Mouse (Mus musculus) stomach, embryonic 14.5 days (tissue): ENCODE data around the gene Bcl2l2. TPM values are rescaled to one million over a fixed set of nuclear protein-coding genes. Genes with fewer than 3 reads are reported as not detected.

Experiments
- ATAC-seq: fragments of 200-750 bp; cut with Nextera tagmentation; 2 replicates; pipeline ENCODE4 v1.8.0; 2017; ENCODE audit warnings: low read depth, moderate TSS enrichment; ENCODE audit not compliant: insufficient number of reproducible peaks, insufficient read depth, low FRiP score
- H3K27ac ChIP-seq: fragments of 300-500 bp; sonication (generic); 2 replicates; pipeline ENCODE4 v1.5.1; 2014; ENCODE audit warnings: mild to moderate bottlenecking, low read length, moderate library complexity, mixed read lengths
- H3K27me3 ChIP-seq: fragments of 300-500 bp; sonication (generic); 2 replicates; pipeline ENCODE4 v1.6.1; 2014; ENCODE audit warnings: low read length, control low read depth, mixed read lengths; ENCODE audit not compliant: control insufficient read depth, insufficient read depth
- H3K36me3 ChIP-seq: fragments of 300-500 bp; sonication (generic); 2 replicates; pipeline ENCODE4 v1.6.1; 2014; ENCODE audit warnings: mild to moderate bottlenecking, control low read depth, low read length, moderate library complexity, mixed read lengths; ENCODE audit not compliant: control insufficient read depth, insufficient read depth
- H3K4me1 ChIP-seq: fragments of 300-500 bp; sonication (generic); 2 replicates; pipeline ENCODE4 v1.6.1; 2014; ENCODE audit warnings: low read length, control low read depth, mixed read lengths; ENCODE audit not compliant: control insufficient read depth, insufficient read depth
- H3K4me2 ChIP-seq: fragments of 300-500 bp; sonication (generic); replicated peaks from 2 replicates; pipeline ENCODE4 v1.6.1; 2014; ENCODE audit warnings: low read depth, low read length, control low read depth
- H3K4me3 ChIP-seq: fragments of 300-500 bp; sonication (generic); 2 replicates; pipeline ENCODE4 v1.5.1; 2014; ENCODE audit warnings: low read depth, low read length, control low read depth
- H3K9ac ChIP-seq: fragments of 300-500 bp; sonication (generic); replicated peaks from 2 replicates; pipeline ENCODE4 v1.6.1; 2014; ENCODE audit warnings: low read depth, mild to moderate bottlenecking, control low read depth, low read length, moderate library complexity, mixed read lengths
- H3K9me3 ChIP-seq: fragments of 300-500 bp; sonication (generic); 2 replicates; pipeline ENCODE4 v1.6.1; 2016; ENCODE audit warnings: low read depth, low read length, control low read depth; ENCODE audit not compliant: control insufficient read depth
- WGBS: fragments of 180-500 bp; shearing (Covaris S2); extraction: QIAGEN DNeasy Blood & Tissue Kit; methylation state at CpG from one replicate; pipeline ENCODE4 v1.1.7; 2014; 5-methylcytosine and 5-hydroxymethylcytosine counted together
- polyA plus RNA-seq: library from polyadenylated mRNA; unstranded; fragments of >200 nt; fragmentation: Nextera tagmentation; extraction: Ambion mirVana; gene quantifications from 2 replicates; pipeline ENCODE4 v1.2.1, GENCODE M21; 2014

Bcl2l2 gene
- polyA plus RNA-seq, 1 experiment from 2014 or later = 6.1 TPM

GRCm38 (mm10) chr14:54876539-54877047 lies 6.6 kb upstream of the Bcl2l2 start:
- ATAC-seq = peak; percentile 87
- H3K27ac ChIP-seq = peak overlapping the region; percentile 80; the same call in 1 of the 2 replicates
- no peaks in the 10 kb centered on the region for H3K9me3 ChIP-seq
- H3K27me3 ChIP-seq = no peaks in the 10 kb centered on the region
- no peaks in the 10 kb centered on the region; the same call in 1 of the 2 replicates for H3K36me3 ChIP-seq
- H3K4me3 ChIP-seq = peak overlapping the region; percentile 71
- H3K9ac ChIP-seq = peak overlapping the region; percentile 57
- H3K4me1 ChIP-seq = peaks cover 5% of the 10 kb centered on the region; the same call in 1 of the 2 replicates
- under 1% methylated on average over 60 of the region's 72 CpGs for WGBS
- peak overlapping the region; percentile 96 for H3K4me2 ChIP-seq

GRCm38 (mm10) chr14:54877048-54877715 lies 6.0 kb upstream of the Bcl2l2 start, which contains the start of gene Ppp1r3e:
TSS of gene Ppp1r3e (minus strand) at chr14:54877550.
- 0% methylated on average over 46 of the region's 61 CpGs for WGBS
- Histone ChIP-seq H3K9ac (peak within 1 kb of the TSS; percentile 57), H3K27ac (peak within 1 kb of the TSS; percentile 80; the same call in 1 of the 2 replicates), H3K4me1 (peaks cover 5% of the 10 kb centered on the region; the same call in 1 of the 2 replicates), H3K36me3 (no peaks in the 10 kb centered on the region; the same call in 1 of the 2 replicates), H3K9me3 (no peaks in the 10 kb centered on the region), H3K4me2 (peak within 1 kb of the TSS; percentile 96), H3K27me3 (no peaks in the 10 kb centered on the region), H3K4me3 (peak within 1 kb of the TSS; percentile 71)
- ATAC-seq = peak; percentile 75

GRCm38 (mm10) chr14:54884022-54884712 lies 990 bp downstream of the Bcl2l2 start:
- peaks cover 12% of the 10 kb centered on the region; the same call in 1 of the 2 replicates for H3K36me3 ChIP-seq
- 0 out of 2 replicates have a peak, but pooled peaks have one; percentile 2 for ATAC-seq
- H3K4me2 ChIP-seq = peak overlapping the region; percentile 84
- no peaks in the 10 kb centered on the region for H3K9me3 ChIP-seq
- H3K4me1 ChIP-seq = peaks cover 16% of the 10 kb centered on the region
- 12% methylated on average over 21 of the region's 21 CpGs for WGBS
- H3K27ac ChIP-seq = peak overlapping the region; percentile 97
- no peaks in the 10 kb centered on the region for H3K27me3 ChIP-seq
- H3K4me3 ChIP-seq = peak overlapping the region; percentile 73
- H3K9ac ChIP-seq = peak overlapping the region; percentile 79

GRCm38 (mm10) chr14:54885309-54885708 lies 2.1 kb downstream of the Bcl2l2 start:
- WGBS = 90% methylated on average over 11 of the region's 11 CpGs
- H3K27ac ChIP-seq = no peak overlapping the region
- H3K4me1 ChIP-seq = peaks cover 16% of the 10 kb centered on the region
- H3K9me3 ChIP-seq = no peaks in the 10 kb centered on the region
- H3K4me2 ChIP-seq = peak overlapping the region; percentile 12
- H3K27me3 ChIP-seq = no peaks in the 10 kb centered on the region
- peaks cover 12% of the 10 kb centered on the region; the same call in 1 of the 2 replicates for H3K36me3 ChIP-seq
- no peak for ATAC-seq
- H3K9ac ChIP-seq = no peak overlapping the region
- no peak overlapping the region for H3K4me3 ChIP-seq

GRCm38 (mm10) chr14:54892200-54892599 lies 9.0 kb downstream of the Bcl2l2 start, which contains the start of gene Pabpn1:
TSS of gene Pabpn1 (plus strand) at chr14:54892500.
- H3K27me3 ChIP-seq = no peaks in the 10 kb centered on the region
- ATAC-seq = no peak
- peak within 1 kb of the TSS; percentile 40 for H3K4me2 ChIP-seq
- peaks cover 18% of the 10 kb centered on the region for H3K36me3 ChIP-seq
- H3K9me3 ChIP-seq = no peaks in the 10 kb centered on the region
- 0 out of 2 replicates have a peak, but pooled peaks cover 3% of the 10 kb centered on the region for H3K4me1 ChIP-seq
- H3K4me3 ChIP-seq = peak within 1 kb of the TSS; percentile 95
- peak within 1 kb of the TSS; percentile 71 for H3K27ac ChIP-seq
- WGBS = 93% methylated on average over 3 of the region's 3 CpGs
- peak within 1 kb of the TSS; percentile 12 for H3K9ac ChIP-seq

- Histone ChIP-seq H3K4me2 (peak overlapping the region; percentile 40), H3K27ac (peak overlapping the region; percentile 97), H3K9ac (peak overlapping the region; percentile 99), H3K27me3 (no peaks in the 10 kb centered on the region), H3K4me1 (0 out of 2 replicates have a peak, but pooled peaks cover 6% of the 10 kb centered on the region), H3K4me3 (peak overlapping the region; percentile 95), H3K9me3 (no peaks in the 10 kb centered on the region), H3K36me3 (peaks cover 28% of the 10 kb centered on the region)
- ATAC-seq = peak; percentile 98
- WGBS = under 1% methylated on average over 38 of the region's 38 CpGs
Measured at GRCm38 (mm10) chr14:54893651-54894181, 10.5 kb downstream of the Bcl2l2 start.

GRCm38 (mm10) chr14:54894296-54895151 lies 11.3 kb downstream of the Bcl2l2 start:
- H3K27ac ChIP-seq = peak overlapping the region; percentile 97
- peak; percentile 69 for ATAC-seq

More at GRCm38 (mm10) chr14:54894296-54895151, 11.3 kb downstream of the Bcl2l2 start:
- Histone ChIP-seq H3K36me3 (peaks cover 28% of the 10 kb centered on the region), H3K4me1 (0 out of 2 replicates have a peak, but pooled peaks cover 6% of the 10 kb centered on the region), H3K9ac (peak overlapping the region; percentile 99), H3K4me2 (peak overlapping the region; percentile 49), H3K27me3 (no peaks in the 10 kb centered on the region), H3K9me3 (no peaks in the 10 kb centered on the region), H3K4me3 (peak overlapping the region; percentile 95)
- WGBS = under 1% methylated on average over 54 of the region's 54 CpGs
